Mouse (Mus musculus) embryonic fibroblast, embryonic 13.5 days (primary cell): Measurements from ENCODE around the gene Top2b.

ENCODE experiments used
- CTCF ChIP-seq: IDR thresholded peaks from 2 replicates; pipeline ENCODE4 v1.5.1; 2011; ENCODE audit warnings: mild to moderate bottlenecking, control low read depth, low read length, moderate library complexity, borderline replicate concordance; ENCODE audit not compliant: insufficient read depth
- POLR2A ChIP-seq: IDR thresholded peaks from 2 replicates; pipeline ENCODE4 v1.6.1; 2011; ENCODE audit warnings: low read depth, mild to moderate bottlenecking, control low read depth, low read length, moderate library complexity

GRCm38 (mm10) chr14:16447587-16447986 is 82.6 kb downstream of the Top2b start:
- TF ChIP-seq CTCF: no peak
- no peak for TF ChIP-seq POLR2A
